Mouse (Mus musculus) erythroblast, embryonic 14.5 days (primary cell): ENCODE measurements around the gene Man2c1. TPM values are rescaled to one million over a fixed set of nuclear protein-coding genes. Genes with fewer than 3 reads are reported as not detected.
A peak's percentile ranks its signal among the peaks of the same experiment; 100 is the strongest.

Source experiments
- H3K27me3 ChIP-seq: 2 replicates; pipeline ENCODE4 v1.6.1; 2012; ENCODE audit warnings: inconsistent platforms; ENCODE audit not compliant: control insufficient read depth
- H3K36me3 ChIP-seq: 2 replicates; pipeline ENCODE4 v1.6.1; 2012; ENCODE audit warnings: mild to moderate bottlenecking, inconsistent platforms; ENCODE audit not compliant: control insufficient read depth
- H3K4me1 ChIP-seq: 2 replicates; pipeline ENCODE4 v1.6.1; 2012; ENCODE audit warnings: inconsistent platforms; ENCODE audit not compliant: control insufficient read depth
- H3K4me3 ChIP-seq: replicated peaks from 2 replicates; pipeline ENCODE3; 2012; ENCODE audit warnings: moderate library complexity, mild to moderate bottlenecking, inconsistent platforms
- H3K9me3 ChIP-seq: 2 replicates; pipeline ENCODE4 v1.6.1; 2012; ENCODE audit warnings: low read length, inconsistent platforms, mixed read lengths; ENCODE audit not compliant: control insufficient read depth
- GATA1 ChIP-seq: IDR thresholded peaks from 2 replicates; pipeline ENCODE4 v1.6.1; 2012; ENCODE audit warnings: low read length, inconsistent platforms, mixed read lengths
- TAL1 ChIP-seq: IDR thresholded peaks from 3 replicates; pipeline ENCODE4 v1.6.1; 2012; ENCODE audit warnings: low read length, inconsistent platforms, mixed read lengths
- polyA plus RNA-seq: library from polyadenylated mRNA; stranded (reverse); fragments of >175 nt; gene quantifications from 2 replicates; pipeline ENCODE4 v1.2.3, GENCODE M21; 2012

Man2c1 gene
- 4.7 and 5.2 TPM in 2 replicates for polyA plus RNA-seq

DNA sequence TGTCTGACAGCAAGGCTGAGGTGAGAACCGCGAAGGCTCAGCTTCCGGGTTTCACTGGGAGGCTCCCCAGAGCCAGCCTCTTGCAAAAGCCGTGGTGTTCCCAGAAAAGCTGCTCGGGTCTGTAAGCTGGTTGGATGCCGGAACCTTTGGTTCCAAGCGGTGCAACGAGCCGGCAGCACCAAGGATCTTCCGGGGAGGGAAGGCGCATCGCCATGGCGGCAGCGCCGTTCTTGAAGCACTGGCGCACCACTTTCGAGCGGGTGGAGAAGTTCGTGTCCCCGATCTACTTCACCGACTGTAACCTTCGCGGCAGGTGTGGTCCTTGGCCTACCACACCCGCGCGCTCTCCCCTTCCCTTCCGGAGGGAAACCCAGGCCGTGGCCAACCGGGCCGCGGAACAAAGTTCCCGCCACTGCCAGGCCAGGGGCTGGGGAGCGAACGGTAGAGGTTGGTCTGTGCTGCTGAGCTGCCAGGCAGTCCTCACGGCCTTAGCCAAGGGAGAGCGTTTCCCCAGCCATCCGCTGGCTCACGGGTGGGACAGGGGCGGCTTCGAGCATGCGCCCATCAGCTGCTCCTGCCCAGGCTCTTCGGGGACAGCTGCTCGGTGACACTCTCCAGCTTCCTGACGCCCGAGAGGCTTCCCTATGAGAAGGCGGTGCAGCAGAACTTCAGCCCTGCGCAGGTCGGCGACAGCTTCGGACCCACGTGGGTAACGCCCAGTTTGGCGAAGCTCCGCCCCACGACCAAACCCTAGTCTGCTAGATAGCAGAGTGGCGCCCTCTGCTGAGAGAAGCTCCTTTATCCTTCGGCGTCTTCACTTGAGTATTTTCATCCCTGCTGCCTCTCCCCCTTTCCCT is at the start of gene Man2c1:
Gene Man2c1 (plus strand): TSS at position 114 of the 857 bp plus-strand sequence.
- Histone ChIP-seq H3K27me3 (no peaks in the 10 kb centered on the region), H3K9me3 (no peaks in the 10 kb centered on the region), H3K36me3 (peaks cover 59% of the 10 kb centered on the region), H3K4me3 (peak within 1 kb of the TSS; percentile 77), H3K4me1 (peaks cover 25% of the 10 kb centered on the region)
- TF ChIP-seq TAL1 (no peak), GATA1 (no peak)

DNA sequence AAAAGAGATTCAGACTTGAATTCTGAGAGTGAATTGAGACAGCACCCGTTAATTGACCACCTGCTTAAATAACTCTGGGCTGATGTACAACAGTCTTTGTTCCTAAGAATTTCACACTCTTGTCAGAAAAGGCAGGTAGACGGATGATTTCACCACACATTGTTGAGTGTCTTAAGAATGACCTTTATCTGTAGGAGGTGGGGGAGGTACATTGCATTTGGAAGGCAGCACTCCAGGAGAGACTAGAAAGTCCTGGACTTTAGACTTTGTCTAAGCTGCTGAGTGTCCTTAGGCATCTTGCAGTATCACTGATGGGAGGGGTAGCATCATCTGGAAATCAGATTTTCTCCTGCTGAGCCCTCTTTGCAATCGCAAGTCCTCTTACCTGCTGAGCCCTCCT is 48.3 kb upstream of the Man2c1 start:
- Histone ChIP-seq H3K27me3 (no peaks in the 10 kb centered on the region), H3K4me1 (peaks cover 18% of the 10 kb centered on the region), H3K4me3 (no peak overlapping the region), H3K36me3 (peaks cover 75% of the 10 kb centered on the region), H3K9me3 (no peaks in the 10 kb centered on the region)
- TF ChIP-seq TAL1 (no peak), GATA1 (no peak)

DNA sequence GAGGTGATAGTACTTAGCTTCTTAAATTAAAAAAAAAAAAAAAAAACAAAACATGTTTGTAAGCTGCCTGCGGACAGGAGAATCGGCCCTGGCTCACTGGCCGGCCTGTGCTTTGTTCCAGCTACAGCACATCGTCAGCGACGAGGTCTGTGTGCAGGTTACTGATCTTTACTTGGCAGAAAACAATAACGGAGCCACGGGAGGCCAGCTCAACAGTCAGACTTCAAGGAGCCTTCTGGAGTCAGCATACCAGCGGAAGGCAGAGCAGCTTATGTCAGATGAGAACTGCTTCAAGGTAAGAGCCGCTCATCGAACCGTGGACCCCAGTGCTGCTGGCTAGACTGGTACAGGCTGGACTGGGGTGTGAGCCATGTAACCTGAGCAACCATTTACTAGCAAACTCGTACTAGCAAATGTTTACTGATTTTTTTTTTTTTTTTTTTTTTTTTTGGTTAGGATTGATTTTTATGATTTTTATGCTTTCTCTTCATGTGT is 13.2 kb upstream of the Man2c1 start:
- H3K4me3 ChIP-seq: no peak overlapping the region
- TF ChIP-seq TAL1 (no peak), GATA1 (no peak)
- no peaks in the 10 kb centered on the region for H3K4me1 ChIP-seq
- peaks cover 98% of the 10 kb centered on the region for H3K36me3 ChIP-seq
- no peaks in the 10 kb centered on the region for H3K27me3 ChIP-seq
- no peaks in the 10 kb centered on the region for H3K9me3 ChIP-seq

DNA sequence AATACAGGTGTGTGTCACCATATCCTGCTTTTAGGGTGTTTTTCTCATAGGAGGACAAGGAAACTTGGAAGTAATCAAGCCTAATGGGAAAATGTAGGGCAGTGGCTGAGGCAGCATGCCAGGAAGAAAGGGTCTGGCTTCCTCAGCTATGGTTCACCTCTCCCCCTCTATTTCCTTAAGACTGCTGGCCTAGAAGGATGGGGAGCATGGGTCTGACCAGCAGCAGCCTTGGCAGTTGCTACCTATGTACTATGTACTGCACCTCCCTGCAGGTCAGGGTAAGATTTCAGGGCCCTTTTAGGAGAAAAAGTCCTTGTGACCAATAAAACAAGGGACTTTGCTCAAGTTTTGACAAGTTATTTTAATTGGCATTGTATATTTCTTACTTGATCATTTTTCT is 849 bp upstream of the Man2c1 start:
- TF ChIP-seq TAL1 (no peak), GATA1 (no peak)
- peaks cover 25% of the 10 kb centered on the region for H3K4me1 ChIP-seq
- H3K4me3 ChIP-seq: peak overlapping the region; percentile 77
- peaks cover 59% of the 10 kb centered on the region for H3K36me3 ChIP-seq
- H3K27me3 ChIP-seq: no peaks in the 10 kb centered on the region
- no peaks in the 10 kb centered on the region for H3K9me3 ChIP-seq

DNA sequence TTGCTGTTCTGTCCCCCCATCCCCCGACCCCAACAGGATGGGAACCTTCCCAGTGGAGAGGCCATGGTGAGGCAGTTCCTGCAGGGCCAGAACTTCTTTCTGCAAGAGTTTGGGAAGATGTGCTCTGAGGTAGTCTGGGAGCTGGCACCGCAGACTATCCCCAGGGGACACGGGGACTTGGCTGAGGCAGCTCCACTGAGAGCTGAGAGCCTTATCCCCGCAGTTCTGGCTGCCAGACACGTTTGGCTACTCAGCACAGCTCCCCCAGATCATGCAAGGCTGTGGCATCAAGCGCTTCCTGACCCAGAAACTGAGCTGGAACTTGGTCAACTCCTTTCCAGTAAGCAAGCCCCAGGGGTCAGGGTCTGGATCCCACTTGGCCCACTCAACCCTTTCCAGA is 6.8 kb downstream of the Man2c1 start:
- no peaks in the 10 kb centered on the region for H3K4me1 ChIP-seq
- H3K36me3 ChIP-seq: peaks cover 84% of the 10 kb centered on the region
- H3K27me3 ChIP-seq: no peaks in the 10 kb centered on the region
- no peaks in the 10 kb centered on the region for H3K9me3 ChIP-seq
- TF ChIP-seq GATA1: no peak
- TF ChIP-seq TAL1: no peak
- H3K4me3 ChIP-seq: no peak overlapping the region

DNA sequence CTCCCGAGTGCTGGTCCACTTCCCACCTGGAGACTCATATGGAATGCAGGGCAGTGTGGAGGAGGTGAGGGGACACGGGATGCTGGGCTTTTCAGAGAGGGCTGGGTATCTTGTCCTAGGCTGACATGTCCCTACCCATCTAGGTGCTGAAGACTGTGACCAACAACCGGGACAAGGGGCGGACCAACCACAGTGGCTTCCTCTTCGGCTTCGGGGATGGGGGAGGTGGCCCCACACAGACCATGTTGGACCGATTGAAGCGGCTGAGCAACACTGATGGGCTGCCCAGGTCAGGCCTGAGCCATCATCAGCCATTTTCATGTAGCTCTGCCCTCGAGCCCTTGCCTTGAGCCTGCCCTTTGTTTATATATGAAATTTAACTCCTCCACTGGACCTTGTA is 7.3 kb downstream of the Man2c1 start:
- H3K9me3 ChIP-seq: no peaks in the 10 kb centered on the region
- TF ChIP-seq TAL1 (no peak), GATA1 (no peak)
- H3K4me1 ChIP-seq: no peaks in the 10 kb centered on the region
- no peaks in the 10 kb centered on the region for H3K27me3 ChIP-seq
- peaks cover 86% of the 10 kb centered on the region for H3K36me3 ChIP-seq
- no peak overlapping the region for H3K4me3 ChIP-seq

DNA sequence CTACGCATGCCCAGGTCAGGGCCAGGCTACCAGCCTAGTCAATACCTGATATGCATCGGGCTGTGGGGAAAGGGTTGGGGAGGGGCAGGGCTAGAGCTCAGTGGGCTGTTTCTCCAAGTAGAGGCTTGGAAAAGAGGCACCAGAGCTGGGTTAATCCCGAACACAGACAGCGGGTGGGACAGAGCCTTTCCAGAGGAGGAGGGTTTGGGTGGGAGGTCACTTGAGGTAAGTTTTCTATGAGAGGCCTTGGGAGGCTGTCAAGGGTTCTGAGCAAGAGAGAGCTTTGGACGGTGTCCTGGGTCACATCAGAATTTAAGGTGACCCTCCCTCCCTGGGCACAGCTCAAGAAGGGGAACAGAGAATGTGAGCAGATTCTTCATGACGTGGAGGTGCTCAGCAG is 8.0 kb downstream of the Man2c1 start:
- peaks cover 89% of the 10 kb centered on the region for H3K36me3 ChIP-seq
- no peak overlapping the region for H3K4me3 ChIP-seq
- TF ChIP-seq TAL1: no peak
- TF ChIP-seq GATA1: no peak
- no peaks in the 10 kb centered on the region for H3K9me3 ChIP-seq
- H3K4me1 ChIP-seq: no peaks in the 10 kb centered on the region
- no peaks in the 10 kb centered on the region for H3K27me3 ChIP-seq

DNA sequence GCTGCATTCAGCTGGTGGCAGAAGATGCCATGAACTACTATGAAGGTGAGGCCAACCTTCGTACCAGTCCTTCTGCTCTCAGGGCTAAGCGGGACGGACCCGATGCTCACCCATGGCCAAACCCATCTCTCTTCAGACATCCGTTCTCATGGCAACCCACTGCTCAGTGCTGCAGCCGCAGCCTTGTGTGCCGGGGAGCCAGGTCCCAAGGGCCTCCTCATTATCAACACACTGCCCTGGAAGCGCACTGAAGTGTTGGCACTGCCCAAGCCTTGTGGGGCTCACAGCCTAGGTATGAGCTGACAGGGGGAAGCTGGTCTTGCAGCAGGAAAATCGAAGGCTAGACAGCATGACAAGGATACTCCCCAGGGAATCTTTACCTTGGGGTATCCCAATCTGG is 8.6 kb downstream of the Man2c1 start:
- TF ChIP-seq GATA1 (no peak), TAL1 (no peak)
- H3K4me3 ChIP-seq: no peak overlapping the region
- no peaks in the 10 kb centered on the region for H3K9me3 ChIP-seq
- H3K4me1 ChIP-seq: no peaks in the 10 kb centered on the region
- H3K36me3 ChIP-seq: peaks cover 91% of the 10 kb centered on the region
- no peaks in the 10 kb centered on the region for H3K27me3 ChIP-seq

DNA sequence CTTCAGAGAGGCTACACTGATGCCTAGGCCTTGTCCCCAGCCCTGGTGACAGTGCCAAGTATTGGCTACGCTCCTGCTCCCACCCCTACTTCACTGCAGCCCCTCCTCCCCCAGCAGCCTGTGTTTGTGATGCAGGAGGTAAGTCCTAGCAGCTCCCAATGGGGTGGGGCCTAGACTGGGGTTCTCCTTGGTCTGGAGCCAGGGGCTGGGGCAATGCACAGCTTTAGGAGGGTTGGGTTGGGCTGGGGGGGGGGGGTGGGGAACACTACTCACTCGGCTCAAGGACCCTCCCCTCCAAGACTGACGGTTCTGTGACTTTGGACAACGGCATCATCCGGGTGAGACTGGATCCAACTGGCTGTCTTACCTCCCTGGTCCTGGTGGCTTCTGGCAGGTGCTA is 9.1 kb downstream of the Man2c1 start:
- no peaks in the 10 kb centered on the region for H3K27me3 ChIP-seq
- H3K36me3 ChIP-seq: peaks cover 91% of the 10 kb centered on the region
- no peak overlapping the region for H3K4me3 ChIP-seq
- no peaks in the 10 kb centered on the region for H3K9me3 ChIP-seq
- TF ChIP-seq TAL1 (no peak), GATA1 (no peak)
- no peaks in the 10 kb centered on the region for H3K4me1 ChIP-seq
